Mouse (Mus musculus): Measurements from ENCODE around the gene Snapc2. TPM values are rescaled to one million over a fixed set of nuclear protein-coding genes. Genes with fewer than 3 reads are reported as not detected.

Snapc2 gene
- polyA plus RNA-seq, 1 experiment from 2014 or later = 45.0 TPM

DNA sequence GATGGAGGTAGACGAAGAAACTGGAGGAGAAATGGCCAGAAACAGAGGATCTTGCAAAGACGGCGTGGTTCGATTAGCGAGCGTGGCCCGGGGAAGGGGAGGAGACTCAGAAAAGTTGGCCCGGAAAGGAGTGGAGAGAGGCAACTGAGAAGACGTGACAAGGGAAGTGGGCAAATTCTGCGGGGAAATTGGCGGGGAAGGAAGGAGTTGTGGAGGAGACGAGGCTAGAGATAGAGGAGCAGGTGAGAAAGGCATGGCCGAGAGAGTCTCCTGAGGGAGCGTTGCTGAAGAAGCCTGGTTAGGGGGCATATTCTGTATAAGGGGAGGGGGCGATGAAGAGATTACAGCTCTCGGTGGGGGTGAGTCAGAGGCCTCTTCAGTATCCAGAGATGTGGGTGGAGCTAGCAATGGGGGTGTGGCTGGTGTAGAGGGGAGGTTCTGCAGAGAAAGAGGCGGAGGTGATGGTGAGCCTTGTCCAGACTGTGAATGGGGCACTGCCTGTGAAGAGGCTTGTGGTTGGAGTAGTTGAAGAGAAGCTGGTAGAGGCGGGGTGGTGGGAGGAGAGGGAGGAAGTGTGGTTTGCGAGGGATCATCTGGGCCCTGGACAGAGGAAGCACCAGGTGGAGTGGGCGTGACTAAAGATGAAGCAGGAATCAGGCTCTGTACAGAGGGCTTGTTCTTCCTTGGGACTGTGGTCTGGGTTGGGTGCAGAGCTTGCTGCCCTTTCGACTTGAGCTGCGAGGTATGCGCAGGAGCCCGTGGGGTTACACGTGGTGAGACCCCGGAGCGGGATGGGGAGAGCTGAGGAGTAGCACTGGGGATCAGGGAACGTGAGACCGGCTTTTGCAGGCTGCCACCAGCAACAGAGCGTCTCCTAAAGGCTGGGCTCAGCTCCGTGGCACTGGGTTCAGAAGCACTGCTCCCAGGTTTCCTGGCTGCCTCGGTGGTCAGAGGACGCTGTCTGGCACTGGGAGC lies 38.6 kb upstream of the Snapc2 start:
- peak overlapping the region; percentile 66; the same call in 1 of the 2 replicates for H3K9ac ChIP-seq (ENCODE audit: low read depth, low read length)
- WGBS = 10% methylated on average over 29 of the region's 33 CpGs
- peak overlapping the region; percentile 87 for H3K4me2 ChIP-seq (ENCODE audit: low read depth, low read length)
- H3K4me1 ChIP-seq (ENCODE audit: control insufficient read depth, insufficient read depth, low read length) = peaks cover 18% of the 10 kb centered on the region
- H3K36me3 ChIP-seq (ENCODE audit: control insufficient read depth, insufficient read depth, low read length) = peaks cover 10% of the 10 kb centered on the region; the same call in 1 of the 2 replicates
- DNase-seq (ENCODE audit: low spot score) = peak; percentile 67
- H3K27me3 ChIP-seq (replicated peaks; ENCODE audit: control insufficient read depth, insufficient read depth, low read length) = peaks cover 47% of the 10 kb centered on the region
- H3K4me3 ChIP-seq (ENCODE audit: low read depth, low read length) = peak overlapping the region; percentile 46
- peak overlapping the region; percentile 7; the same call in 1 of the 2 replicates for H3K27ac ChIP-seq (replicated peaks; ENCODE audit: low read depth, low read length)
- peak; percentile 49 for ATAC-seq (ENCODE audit: low read depth)
- no peaks in the 10 kb centered on the region for H3K9me3 ChIP-seq (ENCODE audit: control insufficient read depth, low read length)

DNA sequence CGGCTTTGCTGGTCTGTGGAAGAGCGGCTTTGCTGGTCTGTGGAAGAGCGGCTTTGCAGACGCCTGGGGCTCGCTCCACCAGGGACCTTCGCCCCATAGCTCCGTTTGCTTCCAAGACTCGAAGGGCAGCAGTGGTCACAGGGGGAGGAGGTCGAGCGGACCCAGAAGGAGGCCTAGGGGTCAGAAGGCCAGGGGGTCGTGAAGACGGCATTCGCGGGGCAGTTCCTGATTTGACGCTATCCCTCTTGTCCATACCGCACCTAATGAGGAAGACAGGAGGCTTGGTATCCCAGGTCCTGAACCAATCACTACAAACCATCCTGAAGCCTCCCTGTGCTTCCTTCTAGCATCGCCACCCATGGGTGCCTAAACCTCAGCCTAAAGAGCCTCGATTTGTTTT lies 36.6 kb upstream of the Snapc2 start:
- peaks cover 47% of the 10 kb centered on the region for H3K27me3 ChIP-seq (replicated peaks; ENCODE audit: control insufficient read depth, insufficient read depth, low read length)
- DNase-seq (ENCODE audit: low spot score) (no peak), ATAC-seq (ENCODE audit: low read depth) (no peak)
- no peak overlapping the region for H3K27ac ChIP-seq (replicated peaks; ENCODE audit: low read depth, low read length)
- WGBS = 4% methylated on average over 15 of the region's 18 CpGs
- H3K9ac ChIP-seq (ENCODE audit: low read depth, low read length) = peak overlapping the region; percentile 58
- peaks cover 18% of the 10 kb centered on the region for H3K4me1 ChIP-seq (ENCODE audit: control insufficient read depth, insufficient read depth, low read length)
- H3K36me3 ChIP-seq (ENCODE audit: control insufficient read depth, insufficient read depth, low read length) = no peaks in the 10 kb centered on the region
- H3K4me3 ChIP-seq (ENCODE audit: low read depth, low read length) = peak overlapping the region; percentile 46
- peak overlapping the region; percentile 83 for H3K4me2 ChIP-seq (ENCODE audit: low read depth, low read length)
- no peaks in the 10 kb centered on the region for H3K9me3 ChIP-seq (ENCODE audit: control insufficient read depth, low read length)

DNA sequence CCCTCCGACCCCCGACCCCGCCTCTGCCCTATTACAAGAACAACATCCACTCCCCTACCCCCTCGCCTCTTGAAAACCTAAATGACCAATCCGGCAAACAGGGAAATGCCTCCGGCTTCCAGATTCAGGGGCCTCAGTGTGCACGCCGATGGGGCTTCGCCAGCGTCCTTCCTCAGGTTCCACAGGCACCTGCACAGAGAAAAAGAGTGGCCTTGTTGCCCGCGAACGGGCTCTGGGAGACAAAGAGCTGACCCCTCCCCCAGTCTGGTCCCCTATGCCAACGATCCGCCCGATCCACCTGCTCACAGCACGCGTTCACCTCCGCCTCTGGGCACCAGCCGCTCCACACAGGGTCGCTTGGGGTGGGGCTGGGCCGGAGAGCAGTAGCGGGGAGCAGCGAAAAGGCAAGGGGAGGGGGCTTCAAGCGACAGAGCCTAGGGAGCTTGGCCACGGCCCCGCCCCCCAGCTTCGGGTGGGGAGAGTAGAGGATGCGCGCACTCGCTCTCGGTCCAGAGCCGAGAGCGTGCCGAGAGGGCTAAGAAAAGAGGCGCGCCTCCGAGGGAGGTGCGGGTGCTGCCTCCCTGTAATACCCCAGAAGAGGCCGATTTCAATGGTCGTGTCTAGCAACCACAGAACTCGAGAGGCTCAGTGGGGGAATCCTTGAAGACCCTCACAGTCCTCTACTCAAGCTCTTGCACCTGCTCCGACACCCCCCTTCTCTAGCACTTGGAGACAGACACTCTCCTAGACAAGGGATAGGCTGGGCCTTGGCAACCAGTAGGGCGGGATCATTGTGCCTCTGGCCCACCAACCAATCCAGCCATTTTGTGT lies 35.9 kb upstream of the Snapc2 start, which contains the start of gene Prr36:
Prr36 (minus strand) TSS at position 669 of the 831 bp plus-strand sequence.
- DNase-seq (ENCODE audit: low spot score) = peak; percentile 62
- peaks cover 18% of the 10 kb centered on the region for H3K4me1 ChIP-seq (ENCODE audit: control insufficient read depth, insufficient read depth, low read length)
- WGBS = 2% methylated on average over 34 of the region's 44 CpGs
- no peaks in the 10 kb centered on the region for H3K36me3 ChIP-seq (ENCODE audit: control insufficient read depth, insufficient read depth, low read length)
- peak within 1 kb of the TSS; percentile 58 for H3K9ac ChIP-seq (ENCODE audit: low read depth, low read length)
- H3K4me3 ChIP-seq (ENCODE audit: low read depth, low read length) = peak within 1 kb of the TSS; percentile 46
- H3K27me3 ChIP-seq (replicated peaks; ENCODE audit: control insufficient read depth, insufficient read depth, low read length) = peaks cover 47% of the 10 kb centered on the region
- H3K4me2 ChIP-seq (ENCODE audit: low read depth, low read length) = peak within 1 kb of the TSS; percentile 83
- H3K9me3 ChIP-seq (ENCODE audit: control insufficient read depth, low read length) = no peaks in the 10 kb centered on the region
- ATAC-seq (ENCODE audit: low read depth) = peak; percentile 80
- no peak within 1 kb of the TSS for H3K27ac ChIP-seq (replicated peaks; ENCODE audit: low read depth, low read length)

DNA sequence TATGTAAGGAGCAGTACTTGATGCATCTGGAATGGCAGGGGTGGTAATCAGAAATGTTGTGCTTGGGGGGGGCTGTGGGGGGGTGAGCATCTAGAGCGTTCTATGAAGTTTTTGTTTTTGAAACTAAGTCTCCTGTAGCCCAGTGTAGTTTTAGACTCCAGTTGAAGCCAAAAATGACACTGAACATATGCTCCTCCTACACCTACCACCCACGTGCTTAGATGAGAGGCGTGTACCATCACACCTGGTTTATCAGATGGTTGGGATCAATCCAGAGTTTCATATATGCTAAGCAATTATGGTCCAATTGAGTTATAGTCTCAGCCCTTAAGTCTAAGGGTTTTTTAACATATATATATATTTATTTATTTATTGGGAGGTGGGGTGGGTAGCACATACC lies 33.3 kb upstream of the Snapc2 start:
- Histone ChIP-seq H3K4me1 (ENCODE audit: control insufficient read depth, insufficient read depth, low read length) (0 out of 2 replicates have a peak, but pooled peaks cover 1% of the 10 kb centered on the region), H3K9me3 (ENCODE audit: control insufficient read depth, low read length) (no peaks in the 10 kb centered on the region), H3K27ac (replicated peaks; ENCODE audit: low read depth, low read length) (no peak overlapping the region), H3K27me3 (replicated peaks; ENCODE audit: control insufficient read depth, insufficient read depth, low read length) (peaks cover 41% of the 10 kb centered on the region), H3K9ac (ENCODE audit: low read depth, low read length) (no peak overlapping the region), H3K36me3 (ENCODE audit: control insufficient read depth, insufficient read depth, low read length) (no peaks in the 10 kb centered on the region), H3K4me3 (ENCODE audit: low read depth, low read length) (no peak overlapping the region), H3K4me2 (ENCODE audit: low read depth, low read length) (no peak overlapping the region)
- DNase-seq (ENCODE audit: low spot score) (no peak), ATAC-seq (ENCODE audit: low read depth) (no peak)
- WGBS = 83% methylated on average over 3 of the region's 3 CpGs

DNA sequence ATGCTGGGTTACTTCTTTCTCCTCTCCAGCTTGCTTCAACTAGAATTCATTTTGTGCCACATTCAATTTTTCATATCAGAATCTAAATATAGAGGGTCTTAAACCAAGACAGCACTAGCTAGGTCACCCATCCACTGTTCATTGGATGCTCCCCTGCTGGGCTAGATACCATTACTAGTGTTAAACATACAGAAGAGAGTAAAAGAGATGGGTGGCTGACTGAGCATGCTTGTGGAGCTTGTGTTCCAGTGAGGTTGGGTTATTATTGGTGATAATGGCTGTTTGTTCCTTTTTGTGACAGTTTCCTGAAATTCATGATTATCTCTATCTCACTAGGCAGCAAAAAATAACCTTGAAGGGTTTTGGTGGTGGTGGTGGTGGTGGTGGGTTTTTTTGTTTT lies 30.8 kb upstream of the Snapc2 start:
- DNase-seq (ENCODE audit: low spot score) (no peak), ATAC-seq (ENCODE audit: low read depth) (no peak)
- H3K4me3 ChIP-seq (ENCODE audit: low read depth, low read length) = no peak overlapping the region
- no peaks in the 10 kb centered on the region for H3K9me3 ChIP-seq (ENCODE audit: control insufficient read depth, low read length)
- H3K27me3 ChIP-seq (replicated peaks; ENCODE audit: control insufficient read depth, insufficient read depth, low read length) = peaks cover 27% of the 10 kb centered on the region
- H3K9ac ChIP-seq (ENCODE audit: low read depth, low read length) = no peak overlapping the region
- H3K27ac ChIP-seq (replicated peaks; ENCODE audit: low read depth, low read length) = no peak overlapping the region
- H3K36me3 ChIP-seq (ENCODE audit: control insufficient read depth, insufficient read depth, low read length) = no peaks in the 10 kb centered on the region
- no peak overlapping the region for H3K4me2 ChIP-seq (ENCODE audit: low read depth, low read length)
- H3K4me1 ChIP-seq (ENCODE audit: control insufficient read depth, insufficient read depth, low read length) = no peaks in the 10 kb centered on the region

DNA sequence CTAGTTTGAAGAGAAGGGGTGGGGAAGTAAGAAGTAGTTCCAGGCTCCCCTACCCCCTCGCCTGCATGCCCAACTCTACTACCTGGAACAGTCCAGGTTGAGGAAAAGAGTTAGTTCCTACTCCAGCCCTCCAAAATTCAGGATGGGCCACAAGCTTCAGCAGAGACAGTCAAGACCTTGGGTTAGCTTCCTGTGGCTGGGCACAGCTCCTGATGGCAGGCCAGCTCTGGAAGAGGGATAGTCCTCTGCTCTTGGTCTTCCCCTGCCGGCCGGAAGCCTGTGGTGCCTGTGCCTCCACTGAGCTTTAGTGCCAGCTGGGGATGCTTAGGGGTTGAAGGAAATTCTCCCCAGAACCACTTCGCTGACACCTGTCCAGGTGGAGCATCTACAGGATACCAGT lies 26.6 kb upstream of the Snapc2 start:
- Histone ChIP-seq H3K4me3 (ENCODE audit: low read depth, low read length) (peak overlapping the region; percentile 35), H3K36me3 (ENCODE audit: control insufficient read depth, insufficient read depth, low read length) (no peaks in the 10 kb centered on the region), H3K9ac (ENCODE audit: low read depth, low read length) (no peak overlapping the region), H3K4me2 (ENCODE audit: low read depth, low read length) (peak overlapping the region; percentile 53), H3K27me3 (replicated peaks; ENCODE audit: control insufficient read depth, insufficient read depth, low read length) (peaks cover 16% of the 10 kb centered on the region), H3K27ac (replicated peaks; ENCODE audit: low read depth, low read length) (no peak overlapping the region), H3K9me3 (ENCODE audit: control insufficient read depth, low read length) (no peaks in the 10 kb centered on the region), H3K4me1 (ENCODE audit: control insufficient read depth, insufficient read depth, low read length) (no peaks in the 10 kb centered on the region)
- DNase-seq (ENCODE audit: low spot score) = no peak
- ATAC-seq (ENCODE audit: low read depth) = 0 out of 2 replicates have a peak, but pooled peaks have one; percentile 6
- WGBS = 20% methylated on average over 4 of the region's 4 CpGs

DNA sequence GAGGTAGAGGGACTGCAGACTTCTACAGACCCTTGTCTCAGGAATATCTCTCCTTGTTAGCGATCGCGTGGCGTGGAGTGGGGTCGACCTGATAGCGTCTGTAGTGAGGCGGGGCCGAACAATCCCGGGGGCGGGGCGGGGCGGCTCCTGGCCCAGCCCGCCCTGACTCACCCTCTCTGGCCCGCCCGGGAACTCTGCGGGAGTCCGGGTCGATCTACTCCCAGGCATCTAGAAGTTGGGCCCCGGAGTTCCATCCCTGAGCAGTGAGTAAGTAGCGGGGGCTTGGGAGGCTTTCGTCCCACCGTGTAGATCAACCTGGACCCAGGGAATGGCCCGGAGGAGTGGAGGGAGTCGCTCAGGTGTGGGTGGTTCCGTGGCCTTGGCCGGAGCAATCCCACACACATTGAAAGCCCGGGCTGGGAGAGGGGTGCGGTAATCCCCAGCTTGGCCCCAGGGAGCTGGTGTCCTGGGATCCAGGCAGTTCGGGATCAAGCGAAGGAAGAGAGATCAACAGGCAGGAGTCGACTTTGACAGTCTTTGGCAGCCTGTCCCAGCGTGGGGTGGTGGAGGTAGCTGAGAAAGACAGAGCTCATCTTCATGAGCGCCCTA lies 26.0 kb upstream of the Snapc2 start, which contains the start of gene Lrrc8e:
Lrrc8e (plus strand) TSS at position 89 of the 609 bp plus-strand sequence.
- 5% methylated on average over 24 of the region's 33 CpGs for WGBS
- ATAC-seq (ENCODE audit: low read depth) (peak; percentile 58), DNase-seq (ENCODE audit: low spot score) (no peak)
- H3K36me3 ChIP-seq (ENCODE audit: control insufficient read depth, insufficient read depth, low read length) = no peaks in the 10 kb centered on the region
- no peaks in the 10 kb centered on the region for H3K4me1 ChIP-seq (ENCODE audit: control insufficient read depth, insufficient read depth, low read length)
- peak within 1 kb of the TSS; percentile 35 for H3K4me3 ChIP-seq (ENCODE audit: low read depth, low read length)
- no peaks in the 10 kb centered on the region for H3K9me3 ChIP-seq (ENCODE audit: control insufficient read depth, low read length)
- no peak within 1 kb of the TSS for H3K27ac ChIP-seq (replicated peaks; ENCODE audit: low read depth, low read length)
- H3K27me3 ChIP-seq (replicated peaks; ENCODE audit: control insufficient read depth, insufficient read depth, low read length) = peaks cover 16% of the 10 kb centered on the region
- H3K4me2 ChIP-seq (ENCODE audit: low read depth, low read length) = peak within 1 kb of the TSS; percentile 53
- H3K9ac ChIP-seq (ENCODE audit: low read depth, low read length) = peak within 1 kb of the TSS; percentile 49

DNA sequence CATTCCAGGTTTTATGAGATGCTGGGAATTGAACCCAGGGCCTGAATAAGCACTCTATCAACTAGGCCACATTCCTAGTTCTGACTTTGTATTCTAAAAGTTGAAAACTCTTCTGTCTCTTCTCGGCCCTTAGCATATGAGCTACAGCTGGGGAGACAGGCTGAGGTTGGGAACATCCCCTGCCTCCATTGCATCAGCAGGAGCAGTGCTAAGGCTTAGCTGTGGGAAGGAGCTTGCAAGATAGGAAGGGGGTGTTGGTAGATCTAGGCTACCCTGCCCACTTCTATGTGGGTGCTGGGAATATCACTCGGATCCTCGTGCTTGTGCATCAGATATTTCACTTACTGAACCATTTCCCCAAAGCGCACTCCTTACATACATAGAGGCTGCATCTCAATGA lies 25.0 kb upstream of the Snapc2 start:
- ATAC-seq (ENCODE audit: low read depth) = no peak
- H3K27ac ChIP-seq (replicated peaks; ENCODE audit: low read depth, low read length) = no peak overlapping the region
- no peaks in the 10 kb centered on the region for H3K4me1 ChIP-seq (ENCODE audit: control insufficient read depth, insufficient read depth, low read length)
- H3K4me3 ChIP-seq (ENCODE audit: low read depth, low read length) = no peak overlapping the region
- H3K27me3 ChIP-seq (replicated peaks; ENCODE audit: control insufficient read depth, insufficient read depth, low read length) = peaks cover 16% of the 10 kb centered on the region
- no peak for DNase-seq (ENCODE audit: low spot score)
- no peaks in the 10 kb centered on the region for H3K9me3 ChIP-seq (ENCODE audit: control insufficient read depth, low read length)
- 91% methylated on average over 4 of the region's 4 CpGs for WGBS
- H3K4me2 ChIP-seq (ENCODE audit: low read depth, low read length) = no peak overlapping the region
- H3K36me3 ChIP-seq (ENCODE audit: control insufficient read depth, insufficient read depth, low read length) = no peaks in the 10 kb centered on the region
- no peak overlapping the region for H3K9ac ChIP-seq (ENCODE audit: low read depth, low read length)

All from embryonic facial prominence, embryonic 14.5 days (tissue).